Mouse (Mus musculus) liver, embryonic 11.5 days (tissue): ENCODE data around the gene Ptpro. TPM values are rescaled to one million over a fixed set of nuclear protein-coding genes. Genes with fewer than 3 reads are reported as not detected.

Source experiments
- ATAC-seq: fragments of 200-750 bp; cut with Nextera tagmentation; replicated peaks from 2 replicates; pipeline ENCODE4 v1.8.0; 2017; ENCODE audit warnings: moderate number of reproducible peaks, mild to moderate bottlenecking, moderate TSS enrichment, moderate library complexity; ENCODE audit not compliant: low FRiP score
- DNase-seq: peaks from one replicate; pipeline ENCODE4 v3.0.0-alpha.2; 2017; ENCODE audit warnings: low spot score
- H3K27ac ChIP-seq: fragments of 300-500 bp; sonication (generic); 2 replicates; pipeline ENCODE4 v1.5.1; 2014; ENCODE audit warnings: mild to moderate bottlenecking, low read depth, low read length, control low read depth
- H3K27me3 ChIP-seq: fragments of 300-500 bp; sonication (generic); replicated peaks from 2 replicates; pipeline ENCODE4 v1.6.1; 2014; ENCODE audit warnings: low read length, mixed read lengths; ENCODE audit not compliant: control insufficient read depth, insufficient read depth
- H3K36me3 ChIP-seq: fragments of 300-500 bp; sonication (generic); 2 replicates; pipeline ENCODE4 v1.6.1; 2014; ENCODE audit warnings: mild to moderate bottlenecking, low read length, moderate library complexity, mixed read lengths; ENCODE audit not compliant: control insufficient read depth, insufficient read depth
- H3K4me1 ChIP-seq: fragments of 300-500 bp; sonication (generic); replicated peaks from 2 replicates; pipeline ENCODE4 v1.6.1; 2014; ENCODE audit warnings: low read length, mixed read lengths; ENCODE audit not compliant: control insufficient read depth, insufficient read depth
- H3K4me2 ChIP-seq: fragments of 300-500 bp; sonication (generic); 2 replicates; pipeline ENCODE4 v1.6.1; 2014; ENCODE audit warnings: mild to moderate bottlenecking, control low read depth, moderate library complexity
- H3K4me3 ChIP-seq: fragments of 300-500 bp; sonication (generic); 2 replicates; pipeline ENCODE4 v1.5.1; 2014; ENCODE audit warnings: low read depth, low read length, control low read depth
- H3K9ac ChIP-seq: fragments of 300-500 bp; sonication (generic); 2 replicates; pipeline ENCODE4 v1.6.1; 2014; ENCODE audit warnings: low read depth, low read length, control low read depth
- H3K9me3 ChIP-seq: fragments of 300-500 bp; sonication (generic); 2 replicates; pipeline ENCODE4 v1.6.1; 2016; ENCODE audit warnings: low read length, inconsistent platforms, mixed read lengths; ENCODE audit not compliant: control insufficient read depth
- WGBS: fragments of 180-500 bp; shearing (Covaris S2); extraction: QIAGEN DNeasy Blood & Tissue Kit; methylation state at CpG from one replicate; pipeline ENCODE4 v1.1.7; 2014; 5-methylcytosine and 5-hydroxymethylcytosine counted together
- polyA plus RNA-seq: library from polyadenylated mRNA; unstranded; fragments of >200 nt; fragmentation: Nextera tagmentation; extraction: Ambion mirVana; gene quantifications from 2 replicates; pipeline ENCODE4 v1.2.1, GENCODE M21; 2014

Ptpro gene
- polyA plus RNA-seq, 1 experiment from 2014 or later = 1.1 TPM

- no peak for ATAC-seq
- H3K9ac ChIP-seq = no peak overlapping the region
- H3K27me3 ChIP-seq = no peaks in the 10 kb centered on the region
- 51% methylated on average over 4 of the region's 4 CpGs for WGBS
- no peaks in the 10 kb centered on the region for H3K4me1 ChIP-seq
- H3K27ac ChIP-seq = no peak overlapping the region
- DNase-seq = no peak
- no peaks in the 10 kb centered on the region for H3K36me3 ChIP-seq
- H3K4me3 ChIP-seq = no peak overlapping the region
- H3K4me2 ChIP-seq = no peak overlapping the region
- H3K9me3 ChIP-seq = no peaks in the 10 kb centered on the region
Measured at GRCm38 (mm10) chr6:137339071-137339470, 87.0 kb downstream of the Ptpro start.

DNA sequence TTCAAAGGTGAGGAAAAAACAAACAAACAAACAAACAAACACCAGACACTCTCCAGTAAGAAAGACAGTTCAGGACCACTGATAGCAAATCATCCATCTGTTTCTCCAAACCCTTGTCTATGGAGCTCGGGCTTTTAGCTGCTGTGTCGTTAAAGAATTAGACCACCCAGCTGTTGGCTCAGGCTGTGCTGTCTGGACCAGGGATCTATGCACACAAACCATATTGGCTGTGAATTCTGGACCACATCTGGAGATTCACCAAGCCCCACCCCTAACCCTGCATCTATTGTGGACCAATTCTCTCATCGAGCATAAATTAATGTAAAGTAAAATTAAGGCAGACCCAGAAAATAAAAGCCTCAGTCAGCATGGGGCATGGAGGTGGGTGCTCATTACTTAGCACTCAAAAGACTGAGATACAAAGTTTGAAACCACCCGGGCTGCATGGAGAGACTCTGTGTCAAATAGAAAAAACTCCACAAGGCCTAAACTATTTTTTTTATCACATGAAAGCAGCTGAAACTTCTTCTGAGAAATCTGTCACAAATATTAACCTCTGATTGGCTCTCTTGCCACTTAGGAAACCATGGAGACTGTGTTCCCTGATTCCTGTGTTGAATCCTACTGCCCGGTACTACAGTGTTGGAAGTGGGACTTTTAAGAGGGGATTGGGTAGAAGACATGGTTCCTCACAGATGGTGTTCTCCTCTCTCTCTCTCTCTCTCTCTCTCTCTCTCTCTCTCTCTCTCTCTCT is 91.7 kb downstream of the Ptpro start:
- no peaks in the 10 kb centered on the region for H3K27me3 ChIP-seq
- no peak for DNase-seq
- WGBS = 70% methylated on average over 5 of the region's 5 CpGs
- H3K4me3 ChIP-seq = no peak overlapping the region
- no peaks in the 10 kb centered on the region for H3K9me3 ChIP-seq
- H3K36me3 ChIP-seq = no peaks in the 10 kb centered on the region
- no peak overlapping the region for H3K27ac ChIP-seq
- no peaks in the 10 kb centered on the region for H3K4me1 ChIP-seq
- H3K4me2 ChIP-seq = no peak overlapping the region
- no peak overlapping the region for H3K9ac ChIP-seq
- ATAC-seq = no peak

GRCm38 (mm10) chr6:137360166-137360565 is 108.0 kb downstream of the Ptpro start:
- Histone ChIP-seq H3K4me1 (no peaks in the 10 kb centered on the region), H3K4me2 (no peak overlapping the region), H3K36me3 (no peaks in the 10 kb centered on the region), H3K27me3 (no peaks in the 10 kb centered on the region), H3K9ac (no peak overlapping the region), H3K4me3 (no peak overlapping the region), H3K27ac (no peak overlapping the region), H3K9me3 (no peaks in the 10 kb centered on the region)
- 75% methylated on average over 7 of the region's 7 CpGs for WGBS
- DNase-seq = no peak
- ATAC-seq = no peak

GRCm38 (mm10) chr6:137362216-137362615 is 110.1 kb downstream of the Ptpro start:
- Histone ChIP-seq H3K27me3 (no peaks in the 10 kb centered on the region), H3K4me3 (no peak overlapping the region), H3K4me1 (no peaks in the 10 kb centered on the region), H3K4me2 (no peak overlapping the region), H3K27ac (no peak overlapping the region), H3K9me3 (no peaks in the 10 kb centered on the region), H3K36me3 (no peaks in the 10 kb centered on the region), H3K9ac (no peak overlapping the region)
- 64% methylated on average over 8 of the region's 8 CpGs for WGBS
- no peak for DNase-seq
- peak; percentile 52 for ATAC-seq

DNA sequence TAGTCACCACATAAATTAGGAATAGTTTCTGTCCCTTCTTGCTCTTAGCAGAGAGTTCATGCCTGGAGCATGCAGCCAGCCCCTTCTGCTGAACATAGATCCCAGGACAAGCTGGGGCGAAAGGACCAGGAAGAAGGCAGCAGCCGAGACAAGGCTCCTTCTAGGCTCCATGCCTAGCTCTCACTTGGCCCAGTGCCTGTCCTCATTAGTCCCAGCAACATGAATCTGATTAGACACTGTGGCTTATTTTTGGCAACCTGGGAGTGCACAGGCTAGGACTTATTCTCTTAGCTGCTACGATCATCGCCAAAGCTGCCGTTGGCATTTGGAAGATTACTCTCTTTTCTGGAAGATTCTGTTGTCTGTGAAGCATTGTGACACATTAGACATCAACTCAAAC is 112.6 kb downstream of the Ptpro start:
- no peaks in the 10 kb centered on the region for H3K9me3 ChIP-seq
- H3K27me3 ChIP-seq = no peaks in the 10 kb centered on the region
- 80% methylated on average over 5 of the region's 5 CpGs for WGBS
- no peak overlapping the region for H3K27ac ChIP-seq
- no peaks in the 10 kb centered on the region for H3K36me3 ChIP-seq
- DNase-seq (no peak), ATAC-seq (no peak)
- no peak overlapping the region for H3K4me3 ChIP-seq
- no peak overlapping the region for H3K9ac ChIP-seq
- H3K4me1 ChIP-seq = no peaks in the 10 kb centered on the region
- no peak overlapping the region for H3K4me2 ChIP-seq

DNA sequence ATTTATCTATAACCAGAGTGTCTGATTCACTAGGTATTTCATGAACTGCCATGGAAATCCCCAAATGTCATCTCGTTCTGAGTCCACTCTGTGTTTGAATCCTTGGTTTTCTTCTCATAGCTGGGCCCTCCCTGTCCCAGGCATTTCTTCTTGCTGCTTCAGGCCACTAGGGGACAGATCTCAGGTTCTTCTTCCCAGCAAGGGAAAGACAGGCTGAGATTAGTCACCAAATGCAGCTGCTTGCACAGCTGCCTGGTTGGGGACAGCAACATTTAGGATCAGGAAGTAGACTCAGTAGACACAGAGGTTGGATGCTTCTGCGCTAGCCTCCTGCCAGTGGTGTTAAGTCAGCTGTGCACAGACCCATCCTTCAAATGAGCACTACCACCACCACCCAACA is 113.5 kb downstream of the Ptpro start:
- no peaks in the 10 kb centered on the region for H3K4me1 ChIP-seq
- H3K9ac ChIP-seq = no peak overlapping the region
- no peak overlapping the region for H3K4me2 ChIP-seq
- no peaks in the 10 kb centered on the region for H3K9me3 ChIP-seq
- H3K36me3 ChIP-seq = no peaks in the 10 kb centered on the region
- no peak overlapping the region for H3K4me3 ChIP-seq
- no peak overlapping the region for H3K27ac ChIP-seq
- no peaks in the 10 kb centered on the region for H3K27me3 ChIP-seq
- DNase-seq (no peak), ATAC-seq (no peak)
- WGBS = 58% methylated on average over 2 of the region's 2 CpGs

DNA sequence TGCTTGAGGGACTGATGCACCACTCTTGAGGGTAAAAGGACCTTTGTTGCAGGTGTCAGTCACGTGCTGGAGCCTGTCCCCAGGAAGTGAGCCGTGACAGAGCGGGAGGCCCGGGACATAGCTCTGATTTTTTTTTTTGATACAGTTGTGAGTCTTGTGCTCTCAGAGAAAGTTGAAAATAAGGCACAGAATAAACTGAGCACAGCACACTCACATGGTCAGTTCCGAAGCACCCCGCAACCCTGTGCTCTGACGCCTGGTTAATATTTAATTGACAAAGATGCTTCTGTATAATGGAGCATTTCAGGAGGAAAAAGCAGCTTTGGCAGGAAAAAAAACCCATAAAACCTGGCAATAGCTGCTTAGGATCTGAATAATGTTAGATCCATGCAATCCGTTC is 118.6 kb downstream of the Ptpro start:
- Histone ChIP-seq H3K9me3 (no peaks in the 10 kb centered on the region), H3K4me1 (no peaks in the 10 kb centered on the region), H3K4me2 (no peak overlapping the region), H3K27ac (no peak overlapping the region), H3K36me3 (no peaks in the 10 kb centered on the region), H3K4me3 (no peak overlapping the region), H3K9ac (no peak overlapping the region), H3K27me3 (no peaks in the 10 kb centered on the region)
- DNase-seq = no peak
- WGBS = 77% methylated on average over 8 of the region's 8 CpGs
- ATAC-seq = no peak

DNA sequence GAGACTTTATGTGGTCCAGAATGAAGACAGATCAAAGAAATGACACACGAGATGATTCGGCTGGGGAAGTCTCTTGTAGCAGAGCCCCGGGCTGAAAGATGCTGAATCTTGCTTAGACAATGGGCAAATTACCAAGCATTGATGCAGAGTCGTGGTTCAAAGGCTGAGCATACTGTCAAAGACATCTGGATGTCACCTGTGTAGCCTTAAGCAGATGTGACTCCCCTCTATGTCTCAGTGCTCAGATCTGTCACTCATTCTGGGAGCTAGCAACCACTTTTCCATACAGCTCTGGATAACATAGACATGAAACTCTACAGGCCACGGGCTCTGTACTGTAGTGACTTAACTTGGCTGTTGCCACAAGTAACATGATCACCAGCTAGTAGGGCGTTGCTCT is 119.3 kb downstream of the Ptpro start:
- H3K9ac ChIP-seq = no peak overlapping the region
- H3K27ac ChIP-seq = no peak overlapping the region
- no peaks in the 10 kb centered on the region for H3K36me3 ChIP-seq
- DNase-seq (no peak), ATAC-seq (no peak)
- no peaks in the 10 kb centered on the region for H3K9me3 ChIP-seq
- H3K4me2 ChIP-seq = no peak overlapping the region
- no peaks in the 10 kb centered on the region for H3K27me3 ChIP-seq
- 69% methylated on average over 6 of the region's 6 CpGs for WGBS
- H3K4me3 ChIP-seq = no peak overlapping the region
- H3K4me1 ChIP-seq = no peaks in the 10 kb centered on the region

GRCm38 (mm10) chr6:137373920-137374319 is 121.8 kb downstream of the Ptpro start:
- DNase-seq (no peak), ATAC-seq (no peak)
- H3K9ac ChIP-seq = no peak overlapping the region
- H3K27me3 ChIP-seq = no peaks in the 10 kb centered on the region
- no peaks in the 10 kb centered on the region for H3K36me3 ChIP-seq
- H3K27ac ChIP-seq = no peak overlapping the region
- 74% methylated on average over 6 of the region's 6 CpGs for WGBS
- no peak overlapping the region for H3K4me3 ChIP-seq
- H3K9me3 ChIP-seq = no peaks in the 10 kb centered on the region
- H3K4me1 ChIP-seq = no peaks in the 10 kb centered on the region
- H3K4me2 ChIP-seq = no peak overlapping the region
